Mouse (Mus musculus): ENCODE measurements around the gene Nexn.

DNA sequence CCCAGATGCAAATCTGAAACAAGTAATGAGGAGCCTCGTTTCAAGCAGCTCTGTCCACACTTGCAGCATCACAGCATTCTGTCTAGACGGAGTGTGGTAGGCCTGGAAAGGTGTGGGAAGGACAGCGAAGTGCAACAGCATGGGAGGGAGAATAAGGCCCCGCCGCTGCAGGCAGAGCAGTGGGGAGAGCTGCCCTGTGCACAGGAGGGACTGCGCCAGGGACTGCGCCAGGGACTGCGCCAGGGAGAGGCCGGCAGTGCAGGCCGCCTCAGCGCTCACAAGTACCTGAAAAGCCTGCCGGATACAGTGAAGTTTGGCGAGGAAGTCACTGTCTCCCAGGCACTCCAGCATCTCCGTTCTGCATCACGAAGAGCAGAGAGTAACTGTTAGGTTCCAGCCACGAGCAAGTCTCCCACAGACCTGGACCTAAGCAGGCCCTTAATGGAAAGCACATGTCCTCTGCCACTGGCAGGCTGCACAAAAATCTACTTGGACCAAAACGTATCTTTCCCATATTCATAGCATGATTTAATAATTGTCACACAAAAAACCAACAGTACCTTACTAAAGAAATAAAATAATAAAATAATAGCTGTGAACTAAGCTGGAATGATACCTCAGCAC, 24.1 kb upstream of the Nexn start:
- no peak for TF ChIP-seq CTCF (IDR thresholded peaks at IDR 0.05; ENCODE audit: low read depth, low read length)
- no peak for TF ChIP-seq POLR2A (IDR thresholded peaks at IDR 0.05; ENCODE audit: borderline replicate concordance, low read depth, low read length)
